Mouse (Mus musculus): ENCODE measurements around the gene Cdk10. TPM values are rescaled to one million over a fixed set of nuclear protein-coding genes. Genes with fewer than 3 reads are reported as not detected.

Cdk10 gene
- polyA plus RNA-seq, 1 experiment from 2014 or later: 34.7 TPM

DNA sequence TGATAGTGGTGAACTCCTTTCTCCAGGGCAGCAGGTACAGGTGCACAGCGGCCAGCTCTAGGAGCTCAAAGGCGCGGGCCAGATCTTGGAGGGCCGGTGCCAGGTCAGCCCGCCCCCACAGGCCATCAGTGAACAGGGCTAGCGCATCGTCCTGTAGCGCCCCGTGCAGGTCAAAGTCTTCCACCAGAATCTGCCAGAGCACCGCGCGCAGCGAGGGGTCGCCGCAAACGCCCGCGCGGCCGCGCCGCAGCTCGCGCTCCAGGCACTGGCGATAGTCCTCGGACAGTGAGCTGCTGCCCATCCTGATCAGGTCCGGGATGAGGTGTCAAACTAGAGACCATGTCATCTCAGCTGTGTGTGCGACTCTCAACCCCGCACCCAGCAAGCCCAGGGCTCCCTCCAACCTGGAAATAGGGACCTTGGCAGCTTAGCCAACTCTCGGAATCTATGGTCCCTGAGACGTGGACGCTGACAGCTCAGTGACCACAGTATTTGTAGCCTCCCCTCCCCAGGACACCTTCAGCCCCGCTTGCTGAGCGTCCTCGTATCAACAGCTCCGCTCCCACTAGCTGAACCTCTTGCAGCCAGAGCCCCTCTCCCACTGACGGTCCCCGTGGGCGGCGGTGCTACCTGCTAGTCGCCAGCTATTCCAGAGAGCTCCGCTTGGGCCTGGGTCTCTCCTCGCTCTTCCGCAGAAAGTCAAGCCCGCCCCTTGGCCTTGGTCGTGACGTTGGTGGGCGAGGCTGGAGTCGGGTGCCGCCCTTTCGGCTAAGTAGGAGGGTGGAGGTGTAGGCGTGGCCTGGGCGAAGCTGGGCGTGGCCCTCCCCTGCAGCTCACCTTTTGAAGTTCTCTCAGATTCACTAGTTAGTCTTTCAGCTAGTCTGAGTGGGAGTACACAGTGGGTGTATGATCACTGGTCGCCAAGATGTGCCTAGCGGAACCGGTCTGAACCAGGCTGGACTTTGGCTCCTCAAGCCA, 11.2 kb downstream of the Cdk10 start, which contains the start of gene Spata2l:
Spata2l (minus strand) TSS at position 714 of the 978 bp plus-strand sequence.
- H3K4me1 ChIP-seq: peaks cover 35% of the 10 kb centered on the region
- H3K4me2 ChIP-seq: peak within 1 kb of the TSS; percentile 88
- H3K36me3 ChIP-seq: no peaks in the 10 kb centered on the region
- H3K27ac ChIP-seq: peak within 1 kb of the TSS; percentile 33; the same call in 1 of the 2 replicates
- no peaks in the 10 kb centered on the region for H3K9me3 ChIP-seq (replicated peaks)
- peak within 1 kb of the TSS; percentile 61 for H3K4me3 ChIP-seq (replicated peaks)
- peaks cover 28% of the 10 kb centered on the region for H3K27me3 ChIP-seq
- H3K9ac ChIP-seq: peak within 1 kb of the TSS; percentile 58
- ATAC-seq (replicated peaks; ENCODE audit: low FRiP score): peak; percentile 89
- under 1% methylated on average over 57 of the region's 57 CpGs for WGBS

DNA sequence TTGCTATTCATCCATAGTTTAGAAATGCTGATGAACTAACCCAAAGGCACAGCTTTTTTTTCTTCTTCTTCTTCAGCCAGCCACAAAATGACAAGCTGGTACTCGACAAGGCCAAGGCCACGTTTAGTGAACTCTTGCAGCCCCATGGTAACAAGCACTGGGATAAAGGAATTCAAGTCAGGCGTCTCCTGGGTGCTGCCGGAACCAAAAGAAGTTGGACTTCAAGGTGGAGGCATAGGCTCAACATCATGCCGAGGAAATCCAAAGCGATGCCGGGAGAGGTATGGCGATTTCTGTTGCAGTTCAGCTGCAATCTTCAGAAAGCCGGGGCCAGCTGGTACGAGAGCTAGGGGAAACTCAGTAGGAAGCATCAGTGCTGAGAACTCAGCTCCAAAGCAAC, 14.8 kb downstream of the Cdk10 start:
- peaks cover 24% of the 10 kb centered on the region for H3K36me3 ChIP-seq
- H3K27ac ChIP-seq: no peak overlapping the region
- WGBS: 89% methylated on average over 10 of the region's 10 CpGs
- H3K4me1 ChIP-seq: peaks cover 23% of the 10 kb centered on the region
- no peaks in the 10 kb centered on the region for H3K9me3 ChIP-seq (replicated peaks)
- ATAC-seq (replicated peaks; ENCODE audit: low FRiP score): no peak
- no peak overlapping the region for H3K4me2 ChIP-seq
- peaks cover 12% of the 10 kb centered on the region for H3K27me3 ChIP-seq
- no peak overlapping the region for H3K9ac ChIP-seq
- H3K4me3 ChIP-seq (replicated peaks): no peak overlapping the region

DNA sequence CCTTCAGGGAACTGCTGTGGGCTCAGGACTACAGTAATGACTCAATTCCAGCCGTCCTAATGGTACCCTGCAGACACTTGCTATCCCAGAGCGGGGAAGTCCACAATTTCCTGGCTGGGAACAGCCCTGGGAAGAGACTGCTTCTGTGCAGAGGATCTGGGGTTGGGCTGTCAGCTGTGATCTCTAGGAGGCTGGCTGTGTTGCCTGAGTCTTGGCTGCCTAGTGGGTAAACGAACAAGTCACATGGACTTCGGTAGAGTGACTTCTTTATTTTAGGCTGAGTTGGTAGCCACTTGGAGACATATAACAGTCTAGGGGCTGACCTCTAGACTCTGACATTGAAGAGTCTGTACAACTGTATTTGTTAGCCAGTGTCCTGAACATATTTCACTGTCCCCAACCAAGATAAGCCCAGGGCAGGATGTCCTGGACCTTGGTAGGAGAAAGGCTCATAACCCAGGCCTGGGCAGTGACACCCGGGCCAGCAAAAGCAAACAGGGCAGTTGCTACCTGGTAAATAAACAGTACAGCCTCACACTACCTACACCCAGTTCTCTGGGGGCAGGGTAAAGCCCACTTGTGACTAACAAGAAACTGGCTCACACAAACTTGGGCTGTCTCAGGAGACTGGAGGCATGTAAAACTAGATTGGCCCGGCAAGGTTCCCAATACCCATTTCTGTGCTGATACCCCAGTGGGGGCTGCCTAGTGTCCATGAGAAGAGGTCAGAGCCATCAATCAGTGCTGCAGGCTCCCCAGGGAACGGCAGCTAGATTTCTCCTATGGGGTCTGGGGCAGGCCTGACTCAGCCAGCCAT, 17.7 kb downstream of the Cdk10 start:
- Histone ChIP-seq H3K36me3 (peaks cover 54% of the 10 kb centered on the region), H3K9me3 (replicated peaks) (no peaks in the 10 kb centered on the region), H3K27me3 (no peaks in the 10 kb centered on the region), H3K4me2 (no peak overlapping the region), H3K9ac (no peak overlapping the region), H3K27ac (no peak overlapping the region), H3K4me3 (replicated peaks) (no peak overlapping the region), H3K4me1 (no peaks in the 10 kb centered on the region)
- ATAC-seq (replicated peaks; ENCODE audit: low FRiP score): no peak
- WGBS: 76% methylated on average over 7 of the region's 7 CpGs

GRCm38 (mm10) chr8:123243053-123243452, 18.4 kb downstream of the Cdk10 start:
- WGBS: 68% methylated on average over 11 of the region's 11 CpGs
- peaks cover 61% of the 10 kb centered on the region for H3K36me3 ChIP-seq
- no peak overlapping the region for H3K27ac ChIP-seq
- no peaks in the 10 kb centered on the region for H3K4me1 ChIP-seq
- no peak overlapping the region for H3K9ac ChIP-seq
- H3K27me3 ChIP-seq: no peaks in the 10 kb centered on the region
- ATAC-seq (replicated peaks; ENCODE audit: low FRiP score): peak; percentile 24
- no peaks in the 10 kb centered on the region for H3K9me3 ChIP-seq (replicated peaks)
- no peak overlapping the region for H3K4me2 ChIP-seq
- no peak overlapping the region for H3K4me3 ChIP-seq (replicated peaks)

DNA sequence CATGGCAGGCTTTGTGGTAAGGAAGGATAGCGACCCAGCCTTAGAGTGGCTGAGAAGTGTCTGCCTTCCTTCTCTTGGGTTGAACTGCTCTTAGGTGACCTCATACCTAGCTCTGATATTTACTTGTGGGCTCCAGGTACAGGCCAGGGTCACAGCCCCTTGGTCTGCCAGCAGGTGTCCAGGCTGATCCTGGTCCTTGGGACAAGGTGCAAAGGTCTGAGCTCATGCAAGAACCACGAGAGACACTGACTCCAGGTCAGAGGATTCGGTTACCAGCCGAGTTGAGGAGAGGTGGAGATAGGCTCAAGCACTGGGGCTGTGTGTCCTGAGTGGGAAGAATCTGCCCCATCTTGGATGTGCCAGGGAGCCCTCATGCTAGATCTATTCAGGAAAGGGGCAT, 19.7 kb downstream of the Cdk10 start:
- H3K9ac ChIP-seq: no peak overlapping the region
- no peaks in the 10 kb centered on the region for H3K27me3 ChIP-seq
- H3K4me1 ChIP-seq: no peaks in the 10 kb centered on the region
- no peak overlapping the region for H3K4me2 ChIP-seq
- 91% methylated on average over 4 of the region's 4 CpGs for WGBS
- H3K27ac ChIP-seq: no peak overlapping the region
- no peaks in the 10 kb centered on the region for H3K9me3 ChIP-seq (replicated peaks)
- no peak for ATAC-seq (replicated peaks; ENCODE audit: low FRiP score)
- H3K36me3 ChIP-seq: peaks cover 74% of the 10 kb centered on the region
- H3K4me3 ChIP-seq (replicated peaks): no peak overlapping the region

GRCm38 (mm10) chr8:123245543-123245942, 20.9 kb downstream of the Cdk10 start:
- WGBS: 90% methylated on average over 12 of the region's 12 CpGs
- Histone ChIP-seq H3K9ac (no peak overlapping the region), H3K4me1 (no peaks in the 10 kb centered on the region), H3K9me3 (replicated peaks) (no peaks in the 10 kb centered on the region), H3K27ac (no peak overlapping the region), H3K27me3 (no peaks in the 10 kb centered on the region), H3K4me2 (no peak overlapping the region), H3K4me3 (replicated peaks) (no peak overlapping the region), H3K36me3 (peaks cover 86% of the 10 kb centered on the region)
- no peak for ATAC-seq (replicated peaks; ENCODE audit: low FRiP score)

DNA sequence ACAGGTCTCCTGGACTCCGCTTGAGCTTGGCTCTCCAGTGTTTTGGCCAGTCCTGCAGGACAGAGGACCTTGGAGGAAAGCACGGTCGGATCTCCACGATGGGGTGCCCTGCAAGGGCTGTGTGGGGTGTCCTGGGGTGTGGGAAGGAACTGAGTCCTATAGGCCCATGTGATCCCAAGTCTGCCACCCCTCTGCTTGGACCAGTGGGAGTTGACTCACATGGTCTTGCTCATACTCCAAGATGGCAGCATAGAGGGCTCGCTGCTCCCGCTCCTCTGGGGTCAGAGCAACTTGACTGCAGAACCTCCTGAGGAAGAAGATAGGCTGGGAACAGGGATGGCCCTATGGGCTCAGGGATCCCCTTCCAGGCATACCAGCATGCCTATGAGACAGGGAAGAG, 23.1 kb downstream of the Cdk10 start:
- H3K27ac ChIP-seq: no peak overlapping the region
- no peak overlapping the region for H3K4me3 ChIP-seq (replicated peaks)
- no peaks in the 10 kb centered on the region for H3K9me3 ChIP-seq (replicated peaks)
- whole genome bisulfite sequencing: 92% methylated on average over 6 of the region's 6 CpGs
- peaks cover 91% of the 10 kb centered on the region for H3K36me3 ChIP-seq
- H3K4me2 ChIP-seq: no peak overlapping the region
- ATAC-seq (replicated peaks; ENCODE audit: low FRiP score): no peak
- no peaks in the 10 kb centered on the region for H3K27me3 ChIP-seq
- H3K9ac ChIP-seq: no peak overlapping the region
- H3K4me1 ChIP-seq: peaks cover 3% of the 10 kb centered on the region

- no peak for ATAC-seq (replicated peaks; ENCODE audit: low FRiP score)
- Histone ChIP-seq H3K4me2 (no peak overlapping the region), H3K4me1 (peaks cover 11% of the 10 kb centered on the region), H3K27ac (no peak overlapping the region), H3K36me3 (peaks cover 84% of the 10 kb centered on the region), H3K4me3 (replicated peaks) (no peak overlapping the region), H3K9me3 (replicated peaks) (no peaks in the 10 kb centered on the region), H3K9ac (no peak overlapping the region), H3K27me3 (no peaks in the 10 kb centered on the region)
- WGBS: 92% methylated on average over 8 of the region's 8 CpGs
Observed at GRCm38 (mm10) chr8:123248596-123248995, 24.0 kb downstream of the Cdk10 start.

GRCm38 (mm10) chr8:123250940-123251339, 26.3 kb downstream of the Cdk10 start:
- Histone ChIP-seq H3K4me3 (replicated peaks) (no peak overlapping the region), H3K4me2 (no peak overlapping the region), H3K4me1 (peaks cover 23% of the 10 kb centered on the region), H3K27me3 (no peaks in the 10 kb centered on the region), H3K27ac (no peak overlapping the region), H3K9ac (no peak overlapping the region), H3K36me3 (peaks cover 63% of the 10 kb centered on the region), H3K9me3 (replicated peaks) (no peaks in the 10 kb centered on the region)
- no peak for ATAC-seq (replicated peaks; ENCODE audit: low FRiP score)
- 94% methylated on average over 5 of the region's 5 CpGs for WGBS

DNA sequence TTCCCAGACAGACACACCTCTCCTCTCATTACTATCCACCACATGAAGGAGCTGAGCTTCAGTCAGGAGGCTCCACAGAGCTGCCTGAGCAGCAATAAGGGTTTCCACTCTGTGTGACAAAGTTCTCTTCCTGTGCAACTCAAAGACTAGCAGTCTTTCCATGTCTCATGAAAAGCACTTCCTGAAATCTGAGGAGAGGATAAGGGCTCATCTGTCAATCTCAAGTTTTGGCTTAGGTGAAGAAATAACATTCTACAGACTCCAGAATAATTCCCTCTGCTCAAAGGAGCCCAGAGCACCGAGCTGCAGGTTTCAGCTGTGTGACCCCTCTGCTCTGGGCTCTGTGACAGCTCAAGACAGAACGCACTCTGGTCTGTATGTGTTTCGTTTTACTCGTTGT, 28.3 kb downstream of the Cdk10 start:
- peak overlapping the region; percentile 100 for H3K9ac ChIP-seq
- H3K9me3 ChIP-seq (replicated peaks): no peaks in the 10 kb centered on the region
- no peak overlapping the region for H3K27ac ChIP-seq
- peak overlapping the region; percentile 91 for H3K4me2 ChIP-seq
- no peaks in the 10 kb centered on the region for H3K27me3 ChIP-seq
- ATAC-seq (replicated peaks; ENCODE audit: low FRiP score): no peak
- peaks cover 63% of the 10 kb centered on the region for H3K36me3 ChIP-seq
- 39% methylated on average over 4 of the region's 4 CpGs for WGBS
- H3K4me3 ChIP-seq (replicated peaks): peak overlapping the region; percentile 98
- peaks cover 27% of the 10 kb centered on the region for H3K4me1 ChIP-seq

GRCm38 (mm10) chr8:123253451-123254098, 28.9 kb downstream of the Cdk10 start:
- Histone ChIP-seq H3K27ac (peak overlapping the region; percentile 90), H3K9me3 (replicated peaks) (no peaks in the 10 kb centered on the region), H3K36me3 (peaks cover 63% of the 10 kb centered on the region), H3K4me3 (replicated peaks) (peak overlapping the region; percentile 98), H3K4me2 (peak overlapping the region; percentile 91), H3K27me3 (no peaks in the 10 kb centered on the region), H3K4me1 (peaks cover 27% of the 10 kb centered on the region), H3K9ac (peak overlapping the region; percentile 100)
- under 1% methylated on average over 39 of the region's 40 CpGs for WGBS
- ATAC-seq (replicated peaks; ENCODE audit: low FRiP score): no peak; the same call in 1 of the 2 replicates
